ENCODE assay signal across 11 mouse cellular contexts in the genomic region with DNA sequence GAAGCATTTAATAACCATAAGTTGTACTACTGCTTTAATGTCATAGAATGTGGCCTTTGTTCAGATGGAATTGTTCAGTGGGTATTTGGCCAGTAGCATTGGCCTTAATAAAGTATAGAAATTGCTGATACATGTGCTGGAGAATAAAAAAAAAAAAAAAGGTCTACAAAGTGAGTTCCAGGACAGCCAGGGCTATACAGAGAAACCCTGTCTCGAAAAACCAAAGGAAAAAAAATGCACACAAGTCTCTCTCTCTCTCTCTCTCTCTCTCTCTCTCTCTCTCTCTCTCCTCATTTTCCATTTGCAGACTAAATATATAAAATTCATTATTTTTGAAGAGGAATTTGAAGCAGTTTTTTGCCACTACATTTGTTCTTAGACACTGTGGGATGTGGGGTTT.
"Had no signal": no experiment of that assay in that cellular context is flagged by ENCODE, and none has a peak within 500 bp of the region (broad histone marks: within the 10 kb centered on the region; RNA-seq: fewer than 3 reads in every experiment).

No protein-coding gene starts in this region.

- H3K27ac ChIP-seq: limb, embryonic 10.5 days; liver, embryonic 15.5 days; neural tube, embryonic 13.5 days; stomach, embryonic 15.5 days had no signal

- H3K9me3 ChIP-seq: limb, embryonic 10.5 days; liver, embryonic 15.5 days; neural tube, embryonic 13.5 days; stomach, embryonic 15.5 days had no signal

- H3K9ac ChIP-seq: liver, embryonic 15.5 days; neural tube, embryonic 13.5 days; stomach, embryonic 15.5 days had no signal

- H3K36me3 ChIP-seq: limb, embryonic 10.5 days; liver, embryonic 15.5 days; neural tube, embryonic 13.5 days; stomach, embryonic 15.5 days had no signal

- DNase-seq: kidney, adult 2 months; kidney, postnatal 25 days; lung, adult 2 months; lung, postnatal 36 days; thymus, postnatal 36 days had no signal

- H3K4me1 ChIP-seq: limb, embryonic 10.5 days; liver, embryonic 15.5 days; stomach, embryonic 15.5 days had no signal

- H3K4me3 ChIP-seq: limb, embryonic 10.5 days; liver, embryonic 15.5 days; neural tube, embryonic 13.5 days; stomach, embryonic 15.5 days had no signal

- ATAC-seq: lung, postnatal 0 days had no signal

- H3K4me2 ChIP-seq: liver, embryonic 11.5 days; liver, embryonic 15.5 days; neural tube, embryonic 13.5 days; stomach, embryonic 15.5 days had no signal

- H3K27me3 ChIP-seq: liver, embryonic 15.5 days; neural tube, embryonic 13.5 days; stomach, embryonic 15.5 days had no signal
